Mouse (Mus musculus) layer of hippocampus, adult 6 months (tissue): ENCODE measurements around the gene 4922502D21Rik. TPM values are rescaled to one million over a fixed set of nuclear protein-coding genes. Genes with fewer than 3 reads are reported as not detected.

Experiments
- long read RNA-seq, 2 experiments: library from polyadenylated mRNA; unstranded; transcript quantifications; one replicate each; pipeline ENCODE4 v2.0.0; 2019 to 2020
- polyA plus RNA-seq: library from polyadenylated mRNA; unstranded; fragments of <200 nt; fragmentation: Nextera tagmentation; gene quantifications from 2 replicates; pipeline ENCODE4 v1.2.3, GENCODE M21; 2021

The 4922502D21Rik gene
- not detected in 2 replicates for polyA plus RNA-seq
- long read RNA-seq, experiment 1 = 0 reads
- long read RNA-seq, experiment 2 = 0 reads

GRCm38 (mm10) chr6:129331610-129332009 is at the start of gene 4922502D21Rik:
4922502D21Rik (minus strand) TSS chr6:129331796.

GRCm38 (mm10) chr6:129342391-129342790 is 10.8 kb upstream of the 4922502D21Rik start, which contains the start of gene Clec12a:
Clec12a (plus strand) TSS chr6:129342691.

DNA sequence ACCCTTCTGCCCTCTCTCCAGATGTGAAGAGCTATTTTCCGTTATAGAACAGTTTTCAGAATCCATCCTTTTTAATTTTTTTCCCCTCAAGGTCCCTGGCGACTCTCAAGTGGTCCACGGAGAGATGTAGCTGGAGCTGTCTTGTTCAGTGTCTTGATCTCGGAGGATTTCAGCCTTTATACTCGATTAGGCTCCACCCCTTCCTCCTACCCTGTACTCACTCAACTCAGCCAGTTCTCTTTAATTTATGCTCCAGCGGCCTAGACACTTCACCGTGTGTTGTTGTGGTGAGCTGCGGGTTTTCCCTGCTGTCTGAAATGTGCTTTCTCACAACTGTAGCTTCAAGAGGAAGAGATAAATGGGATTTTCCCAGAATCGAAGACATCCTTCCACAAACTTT is 56.4 kb downstream of the 4922502D21Rik start, which contains the start of gene Cd69:
Cd69 (minus strand) TSS at position 217 of the 400 bp plus-strand sequence.

Other genes starting within 250 kb of the 4922502D21Rik start
- gene Clec2e, start 230.9 kb downstream of the 4922502D21Rik start, polyA plus RNA-seq = not detected in 2 replicates
- 0.43 and 0.64 TPM in 2 replicates for gene Clec2d, start 151.2 kb downstream of the 4922502D21Rik start, polyA plus RNA-seq
- not detected in 2 replicates for gene Cd69, start 56.4 kb downstream of the 4922502D21Rik start, polyA plus RNA-seq
- gene Clec12a, start 10.9 kb upstream of the 4922502D21Rik start, polyA plus RNA-seq = 0.05 and 0.20 TPM in 2 replicates
- gene Clec12b, start 54.1 kb upstream of the 4922502D21Rik start, polyA plus RNA-seq = 0.10 TPM in 1 of 2 replicates, not detected in the other
- 0.26 and 0.39 TPM in 2 replicates for gene Clec1b, start 65.5 kb upstream of the 4922502D21Rik start, polyA plus RNA-seq
- 0.06 TPM in 1 of 2 replicates, not detected in the other for gene Clec9a, start 77.1 kb upstream of the 4922502D21Rik start, polyA plus RNA-seq
- 1.2 and 1.5 TPM in 2 replicates for gene Clec1a, start 120.2 kb upstream of the 4922502D21Rik start, polyA plus RNA-seq
- gene Olr1, start 175.4 kb upstream of the 4922502D21Rik start, polyA plus RNA-seq = 0.06 TPM in 1 of 2 replicates, not detected in the other
- gene Tmem52b, start 180.8 kb upstream of the 4922502D21Rik start, polyA plus RNA-seq = not detected in 2 replicates
- gene Gabarapl1, start 201.4 kb upstream of the 4922502D21Rik start, polyA plus RNA-seq = 426 and 542 TPM in 2 replicates
- not detected in 2 replicates for gene Klre1, start 246.1 kb upstream of the 4922502D21Rik start, polyA plus RNA-seq